Mouse (Mus musculus) limb, embryonic 14.5 days (tissue): ENCODE data around the gene Gpr132. TPM values are rescaled to one million over a fixed set of nuclear protein-coding genes. Genes with fewer than 3 reads are reported as not detected.

Experiments used
- ATAC-seq: fragments of 200-750 bp; cut with Nextera tagmentation; 2 replicates; pipeline ENCODE4 v1.8.0; 2017; ENCODE audit warnings: low read depth, moderate number of reproducible peaks, moderate TSS enrichment; ENCODE audit not compliant: low FRiP score
- DNase-seq: peaks from one replicate; pipeline ENCODE4 v3.0.0-alpha.2; 2015; ENCODE audit warnings: low spot score
- H3K27ac ChIP-seq: fragments of 300-500 bp; sonication (generic); replicated peaks from 2 replicates; pipeline ENCODE4 v1.5.1; 2014; ENCODE audit warnings: low read depth, mild to moderate bottlenecking, low read length, moderate library complexity, mixed read lengths
- H3K27me3 ChIP-seq: fragments of 300-500 bp; sonication (generic); 2 replicates; pipeline ENCODE4 v1.6.1; 2014; ENCODE audit warnings: low read length, mixed read lengths; ENCODE audit not compliant: control insufficient read depth, insufficient read depth
- H3K36me3 ChIP-seq: fragments of 300-500 bp; sonication (generic); 2 replicates; pipeline ENCODE4 v1.6.1; 2014; ENCODE audit warnings: mild to moderate bottlenecking, low read length, moderate library complexity, mixed read lengths; ENCODE audit not compliant: control insufficient read depth, insufficient read depth
- H3K4me1 ChIP-seq: fragments of 300-500 bp; sonication (generic); 2 replicates; pipeline ENCODE4 v1.6.1; 2014; ENCODE audit warnings: antibody characterized with exemption, low read length, mixed read lengths; ENCODE audit not compliant: control insufficient read depth, insufficient read depth
- H3K4me2 ChIP-seq: fragments of 300-500 bp; sonication (generic); replicated peaks from 2 replicates; pipeline ENCODE4 v1.6.1; 2014; ENCODE audit warnings: low read depth, mild to moderate bottlenecking, low read length, moderate library complexity; ENCODE audit not compliant: severe bottlenecking
- H3K4me3 ChIP-seq: fragments of 300-500 bp; sonication (generic); replicated peaks from 2 replicates; pipeline ENCODE4 v1.5.1; 2014; ENCODE audit warnings: low read length
- H3K9ac ChIP-seq: fragments of 300-500 bp; sonication (generic); 2 replicates; pipeline ENCODE4 v1.6.1; 2014; ENCODE audit warnings: mild to moderate bottlenecking, low read depth, low read length, moderate library complexity; ENCODE audit not compliant: severe bottlenecking
- H3K9me3 ChIP-seq: fragments of 300-500 bp; sonication (generic); 2 replicates; pipeline ENCODE4 v1.6.1; 2016; ENCODE audit warnings: low read length; ENCODE audit not compliant: control insufficient read depth
- POLR2A ChIP-seq: fragments of 200-500 bp; IDR thresholded peaks from 2 replicates; pipeline ENCODE4 v1.8.0; 2012; ENCODE audit warnings: inconsistent platforms, mild to moderate bottlenecking, moderate library complexity, borderline replicate concordance; ENCODE audit not compliant: insufficient read depth, insufficient read length; ENCODE audit errors: extremely low read depth
- WGBS: fragments of 180-500 bp; shearing (Covaris S2); extraction: QIAGEN DNeasy Blood & Tissue Kit; methylation state at CpG from one replicate; pipeline ENCODE4 v1.1.7; 2014; 5-methylcytosine and 5-hydroxymethylcytosine counted together
- polyA plus RNA-seq, 2 experiments: library from polyadenylated mRNA; depleted of rRNA in 1 of 2; stranded (reverse) in 1 of 2; unstranded in 1 of 2; fragments of >200 nt; fragmentation: Nextera tagmentation in 1 of 2; extraction: Ambion mirVana in 1 of 2; gene quantifications; 2 replicates each; pipeline versions ENCODE4 v1.2.1 to v1.2.3; 2012 to 2014

Gpr132 gene
- polyA plus RNA-seq, 2 experiments, result 0.29 to 0.50 TPM

DNA sequence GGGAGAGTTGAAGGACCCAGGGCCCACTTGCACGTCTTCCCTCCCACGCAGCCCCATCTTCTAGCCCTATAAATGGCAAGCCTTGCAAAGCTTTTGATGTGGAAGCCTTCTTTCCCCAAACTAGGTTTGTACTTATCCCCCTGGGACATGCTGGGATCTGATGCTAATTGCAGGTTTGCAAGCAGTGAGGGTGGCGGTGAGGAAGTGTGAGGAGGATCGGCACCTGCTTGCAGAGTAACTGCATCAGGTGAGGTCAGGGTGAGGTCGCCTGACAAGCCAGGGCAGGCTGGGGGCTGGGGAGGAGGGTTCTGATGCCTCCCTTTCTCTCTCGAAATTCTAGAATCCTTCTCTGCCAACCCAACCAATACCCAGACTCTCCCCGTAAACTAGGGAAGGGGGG, 17.4 kb upstream of the Gpr132 start:
- Histone ChIP-seq H3K36me3 (no peaks in the 10 kb centered on the region), H3K4me1 (no peaks in the 10 kb centered on the region), H3K27ac (no peak overlapping the region), H3K4me2 (no peak overlapping the region), H3K4me3 (no peak overlapping the region), H3K27me3 (no peaks in the 10 kb centered on the region), H3K9ac (no peak overlapping the region), H3K9me3 (no peaks in the 10 kb centered on the region)
- peak; percentile 18 for DNase-seq
- no peak for ATAC-seq
- no peak for TF ChIP-seq POLR2A
- WGBS, result 25% methylated on average over 6 of the region's 7 CpGs

DNA sequence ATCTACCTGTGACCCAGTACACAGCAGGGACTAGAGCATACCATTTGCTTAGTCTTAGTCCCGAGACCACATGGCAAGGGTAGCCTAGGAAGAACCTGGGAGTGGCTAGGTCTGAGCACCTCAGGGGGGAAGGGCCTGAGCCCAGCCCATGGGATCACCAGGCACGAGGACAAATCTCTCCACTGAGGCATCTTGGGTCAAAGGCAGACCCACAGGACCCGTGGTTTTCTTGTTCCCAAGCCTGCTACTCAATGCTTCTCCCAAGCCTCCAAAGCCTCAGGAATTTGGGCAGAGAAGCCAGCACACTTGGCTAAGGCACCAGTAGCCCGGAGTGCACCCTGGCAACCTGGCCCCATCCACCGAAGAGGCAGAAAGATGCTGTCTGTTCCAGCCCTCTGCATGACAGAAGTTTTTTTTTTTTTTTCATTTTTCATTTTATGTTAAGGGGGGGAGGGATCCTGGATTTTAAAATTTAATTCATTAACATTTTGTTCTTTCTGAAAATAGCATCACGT, 13.3 kb upstream of the Gpr132 start:
- no peaks in the 10 kb centered on the region for H3K36me3 ChIP-seq
- H3K27me3 ChIP-seq, result peaks cover 25% of the 10 kb centered on the region
- H3K4me1 ChIP-seq, result peaks cover 15% of the 10 kb centered on the region
- no peak overlapping the region for H3K27ac ChIP-seq
- no peak for ATAC-seq
- TF ChIP-seq POLR2A, result no peak
- no peak overlapping the region for H3K4me2 ChIP-seq
- DNase-seq, result no peak
- no peak overlapping the region for H3K4me3 ChIP-seq
- H3K9ac ChIP-seq, result no peak overlapping the region
- 51% methylated on average over 6 of the region's 6 CpGs for WGBS
- no peaks in the 10 kb centered on the region for H3K9me3 ChIP-seq

DNA sequence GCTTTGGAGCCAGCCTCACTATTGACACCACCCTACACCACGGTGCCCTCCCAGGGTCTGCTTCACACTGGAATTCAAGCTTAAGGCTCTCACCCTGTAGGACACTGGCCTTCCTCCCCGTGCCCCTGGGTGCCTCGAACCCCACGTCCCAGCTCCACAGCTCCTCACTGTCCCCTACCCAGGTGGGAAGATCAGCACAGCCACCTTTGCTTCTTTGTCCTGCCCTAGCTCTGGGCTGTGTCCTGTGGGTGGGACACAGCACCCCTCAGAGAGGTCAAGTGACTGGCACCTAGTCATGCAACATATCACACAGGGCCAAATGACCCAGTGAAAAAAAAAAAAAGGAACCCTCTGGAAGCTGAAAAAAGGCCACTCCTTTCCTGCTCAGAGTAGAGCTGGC, 12.6 kb upstream of the Gpr132 start:
- Histone ChIP-seq H3K4me2 (no peak overlapping the region), H3K36me3 (no peaks in the 10 kb centered on the region), H3K9ac (no peak overlapping the region), H3K4me3 (no peak overlapping the region), H3K4me1 (peaks cover 15% of the 10 kb centered on the region), H3K27me3 (peaks cover 32% of the 10 kb centered on the region), H3K27ac (no peak overlapping the region), H3K9me3 (no peaks in the 10 kb centered on the region)
- TF ChIP-seq POLR2A, result no peak
- WGBS, result 76% methylated on average over 4 of the region's 4 CpGs
- no peak for DNase-seq
- no peak for ATAC-seq

DNA sequence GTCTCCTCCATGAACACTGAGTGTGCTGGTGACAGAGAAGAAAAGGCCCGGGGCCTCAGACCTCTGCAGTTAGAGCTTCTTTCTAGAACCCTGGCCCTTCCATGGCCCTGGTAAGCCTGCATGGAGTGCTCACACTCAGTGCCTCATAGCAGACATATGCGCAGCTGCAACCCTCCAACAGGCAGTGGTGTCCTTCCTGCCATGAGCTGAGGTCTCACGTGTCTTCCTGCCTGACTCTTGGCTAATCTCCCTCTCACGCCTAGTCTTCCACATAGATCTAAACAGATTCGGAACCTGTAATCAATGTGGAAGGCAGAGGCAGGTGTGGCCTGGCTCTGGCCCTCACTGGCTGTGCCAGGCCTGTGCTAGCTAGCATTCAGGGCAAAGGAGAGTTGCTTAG, 11.7 kb upstream of the Gpr132 start:
- Histone ChIP-seq H3K4me3 (no peak overlapping the region), H3K4me2 (no peak overlapping the region), H3K27ac (no peak overlapping the region), H3K9me3 (no peaks in the 10 kb centered on the region), H3K4me1 (peaks cover 15% of the 10 kb centered on the region), H3K27me3 (peaks cover 41% of the 10 kb centered on the region), H3K9ac (no peak overlapping the region), H3K36me3 (no peaks in the 10 kb centered on the region)
- TF ChIP-seq POLR2A, result no peak
- ATAC-seq (no peak), DNase-seq (no peak)
- WGBS, result 81% methylated on average over 5 of the region's 5 CpGs

DNA sequence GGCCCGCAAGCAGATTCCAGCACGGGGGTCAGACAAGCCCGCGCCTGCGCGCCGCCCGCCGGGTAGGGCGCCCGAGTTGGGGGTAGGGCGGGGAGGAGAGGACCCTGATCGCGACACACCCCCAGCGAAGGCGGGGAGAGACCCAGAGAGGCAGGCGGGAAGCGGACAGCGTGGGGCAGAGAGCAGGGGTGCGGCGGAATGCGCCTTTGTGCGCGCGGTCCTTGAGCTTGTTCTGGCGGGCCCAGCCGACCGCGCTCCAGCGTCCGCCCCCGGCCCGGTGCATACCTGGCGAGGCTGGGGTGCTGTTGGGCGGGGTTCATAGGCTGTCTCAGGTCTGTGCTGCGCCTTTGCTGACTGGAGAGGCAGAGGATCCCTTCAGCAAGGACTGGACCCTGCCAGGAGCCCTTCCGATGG, 9.6 kb upstream of the Gpr132 start:
- Histone ChIP-seq H3K4me1 (peaks cover 15% of the 10 kb centered on the region), H3K27me3 (peaks cover 51% of the 10 kb centered on the region), H3K9me3 (no peaks in the 10 kb centered on the region), H3K4me2 (peak overlapping the region; percentile 80), H3K36me3 (no peaks in the 10 kb centered on the region), H3K4me3 (peak overlapping the region; percentile 40), H3K27ac (no peak overlapping the region), H3K9ac (peak overlapping the region; percentile 53)
- no peak for TF ChIP-seq POLR2A
- peak; percentile 42 for ATAC-seq
- DNase-seq, result peak; percentile 43
- WGBS, result 5% methylated on average over 31 of the region's 37 CpGs
